Mouse (Mus musculus): ENCODE measurements around the gene Actr2. TPM values are rescaled to one million over a fixed set of nuclear protein-coding genes. Genes with fewer than 3 reads are reported as not detected.
"Not testable (repeated sequence)": the region's sequence is repeated elsewhere in the genome, so short reads cannot be mapped to it uniquely, and the experiment has no call there.

Actr2 gene
- total RNA-seq, 1 experiment from 2014 or later = 234 TPM

GRCm38 (mm10) chr11:20125423-20125822 is 12.7 kb upstream of the Actr2 start:
- 0 out of 2 replicates have a peak, but pooled peaks have one; percentile 15 for ATAC-seq (replicated peaks; ENCODE audit: low read depth, poor library complexity, severe bottlenecking)

GRCm38 (mm10) chr11:20116701-20117100 is 4.0 kb upstream of the Actr2 start:
- ATAC-seq (replicated peaks; ENCODE audit: low read depth, poor library complexity, severe bottlenecking) = no peak

GRCm38 (mm10) chr11:20116030-20116551 is 3.4 kb upstream of the Actr2 start:
- ATAC-seq (replicated peaks; ENCODE audit: low read depth, poor library complexity, severe bottlenecking) = no peak

GRCm38 (mm10) chr11:20112006-20112740 is 540 bp downstream of the Actr2 start:
- peak; percentile 76 for ATAC-seq (replicated peaks; ENCODE audit: low read depth, poor library complexity, severe bottlenecking)

GRCm38 (mm10) chr11:20108151-20108550 is 4.6 kb downstream of the Actr2 start:
- ATAC-seq (replicated peaks; ENCODE audit: low read depth, poor library complexity, severe bottlenecking) = no peak

- peak; percentile 54 for ATAC-seq (replicated peaks; ENCODE audit: low read depth, poor library complexity, severe bottlenecking)
Observed at GRCm38 (mm10) chr11:20107683-20108082, 5.0 kb downstream of the Actr2 start.

- ATAC-seq (replicated peaks; ENCODE audit: low read depth, poor library complexity, severe bottlenecking) = no peak
Observed at GRCm38 (mm10) chr11:20106946-20107345, 5.8 kb downstream of the Actr2 start.

GRCm38 (mm10) chr11:20103949-20104348 is 8.8 kb downstream of the Actr2 start:
- no peak for ATAC-seq (replicated peaks; ENCODE audit: low read depth, poor library complexity, severe bottlenecking)

- no peak for ATAC-seq (replicated peaks; ENCODE audit: low read depth, poor library complexity, severe bottlenecking)
Observed at GRCm38 (mm10) chr11:20086306-20086705, 26.4 kb downstream of the Actr2 start.

GRCm38 (mm10) chr11:20085635-20086034 is 27.1 kb downstream of the Actr2 start:
- no peak for ATAC-seq (replicated peaks; ENCODE audit: low read depth, poor library complexity, severe bottlenecking)

GRCm38 (mm10) chr11:20075415-20075814 is 37.3 kb downstream of the Actr2 start:
- ATAC-seq (replicated peaks; ENCODE audit: low read depth, poor library complexity, severe bottlenecking) = no peak

GRCm38 (mm10) chr11:20072826-20073225 is 39.9 kb downstream of the Actr2 start:
- ATAC-seq (replicated peaks; ENCODE audit: low read depth, poor library complexity, severe bottlenecking) = no peak

GRCm38 (mm10) chr11:20072174-20072573 is 40.5 kb downstream of the Actr2 start:
- ATAC-seq (replicated peaks; ENCODE audit: low read depth, poor library complexity, severe bottlenecking) = no peak; the same call in 1 of the 2 replicates

GRCm38 (mm10) chr11:20068346-20069004 is 44.2 kb downstream of the Actr2 start:
- peak; percentile 45; the same call in 1 of the 2 replicates for ATAC-seq (replicated peaks; ENCODE audit: low read depth, poor library complexity, severe bottlenecking)

- ATAC-seq (replicated peaks; ENCODE audit: low read depth, poor library complexity, severe bottlenecking) = no peak
Observed at GRCm38 (mm10) chr11:20067521-20067920, 45.2 kb downstream of the Actr2 start.

- ATAC-seq (replicated peaks; ENCODE audit: low read depth, poor library complexity, severe bottlenecking) = no peak
Observed at GRCm38 (mm10) chr11:20066106-20066505, 46.6 kb downstream of the Actr2 start.

GRCm38 (mm10) chr11:20064926-20065325 is 47.8 kb downstream of the Actr2 start:
- ATAC-seq (replicated peaks; ENCODE audit: low read depth, poor library complexity, severe bottlenecking) = no peak

GRCm38 (mm10) chr11:20064086-20064485 is 48.6 kb downstream of the Actr2 start:
- ATAC-seq (replicated peaks; ENCODE audit: low read depth, poor library complexity, severe bottlenecking) = not testable (repeated sequence)

GRCm38 (mm10) chr11:20062801-20063200 is 49.9 kb downstream of the Actr2 start:
- not testable (repeated sequence) for ATAC-seq (replicated peaks; ENCODE audit: low read depth, poor library complexity, severe bottlenecking)

- ATAC-seq (replicated peaks; ENCODE audit: low read depth, poor library complexity, severe bottlenecking) = no peak
Observed at GRCm38 (mm10) chr11:20059736-20060135, 53.0 kb downstream of the Actr2 start.

- no peak for ATAC-seq (replicated peaks; ENCODE audit: low read depth, poor library complexity, severe bottlenecking)
Observed at GRCm38 (mm10) chr11:20057429-20057828, 55.3 kb downstream of the Actr2 start.

Data from common myeloid progenitor, adult 5-6 weeks (primary cell).